In genomic region chr9:118831080-118831479, GRCm38 (mm10) we compare ENCODE assay signal across 9 mouse cellular contexts.
DNase-seq lines count a peak whose midpoint lies in the region; ATAC-seq and TF ChIP-seq lines count a peak whose summit lies in the region.
"Had no signal": no experiment of that assay in that cellular context is flagged by ENCODE, and none has a peak within 500 bp of the region (broad histone marks: within the 10 kb centered on the region; RNA-seq: fewer than 3 reads in every experiment).

No protein-coding gene starts in this region.

- no peak overlapping the region for H3K4me3 ChIP-seq in neural tube, embryonic 13.5 days
- H3K4me3 ChIP-seq in lung, embryonic 14.5 days (ENCODE audit: low read depth, low read length), result no peak overlapping the region
- H3K4me3 ChIP-seq: neural tube, embryonic 12.5 days had no signal

- no peaks in the 10 kb centered on the region for H3K27me3 ChIP-seq in neural tube, embryonic 13.5 days
- no peaks in the 10 kb centered on the region for H3K27me3 ChIP-seq in lung, embryonic 14.5 days (ENCODE audit: insufficient read depth, low read length)
- H3K27me3 ChIP-seq: neural tube, embryonic 12.5 days had no signal

- peak; percentile 34 to 42 for DNase-seq in adrenal gland, postnatal 36 days
- no peak for DNase-seq in adrenal gland, adult 2 months
- no peak for DNase-seq in neural tube, embryonic 10.5 days (ENCODE audit: extremely low spot score, low spot score)
- peak; percentile 30 to 48 for DNase-seq in heart, postnatal 36 days
- DNase-seq in lung, embryonic 14.5 days, result peak; percentile 89
- no peak for DNase-seq in c-Kit-positive CD71-positive TER-119-positive erythroid progenitor cells, embryonic 14.5 days (ENCODE audit: low spot score)
- DNase-seq in thymus, postnatal 10 days (ENCODE audit: low spot score in 2 of 2), result no peak

- no peak overlapping the region for H3K4me2 ChIP-seq in neural tube, embryonic 13.5 days
- no peak overlapping the region for H3K4me2 ChIP-seq in lung, embryonic 14.5 days
- H3K4me2 ChIP-seq: neural tube, embryonic 12.5 days had no signal

- H3K27ac ChIP-seq in neural tube, embryonic 13.5 days (replicated peaks), result 0 out of 2 replicates have a peak overlapping the region, but pooled peaks have one; percentile 19
- peak overlapping the region; percentile 47 for H3K27ac ChIP-seq in lung, embryonic 14.5 days (ENCODE audit: low read depth)
- H3K27ac ChIP-seq: neural tube, embryonic 12.5 days had no signal

- WGBS in neural tube, embryonic 13.5 days, result 52% methylated on average over 11 of the region's 11 CpGs
- WGBS in lung, embryonic 14.5 days, result 31% methylated on average over 11 of the region's 11 CpGs

- no peak overlapping the region for H3K9ac ChIP-seq in neural tube, embryonic 13.5 days
- H3K9ac ChIP-seq in lung, embryonic 14.5 days, result no peak overlapping the region
- H3K9ac ChIP-seq: neural tube, embryonic 12.5 days had no signal

- H3K9me3 ChIP-seq in neural tube, embryonic 13.5 days, result no peaks in the 10 kb centered on the region
- H3K9me3 ChIP-seq in lung, embryonic 14.5 days (ENCODE audit: low read depth, low read length), result no peaks in the 10 kb centered on the region
- H3K9me3 ChIP-seq: neural tube, embryonic 12.5 days had no signal

- intact Hi-C loops in heart, postnatal 36 days (cut with DNase I), result no loop called here

- H3K36me3 ChIP-seq in neural tube, embryonic 13.5 days, result 0 out of 2 replicates have a peak, but pooled peaks cover 3% of the 10 kb centered on the region
- H3K36me3 ChIP-seq in lung, embryonic 14.5 days (ENCODE audit: insufficient read depth), result peaks cover 10% of the 10 kb centered on the region
- H3K36me3 ChIP-seq: neural tube, embryonic 12.5 days had no signal

- H3K4me1 ChIP-seq in neural tube, embryonic 13.5 days (replicated peaks), result peaks cover 9% of the 10 kb centered on the region; the same call in 1 of the 2 replicates
- peaks cover 8% of the 10 kb centered on the region; the same call in 1 of the 2 replicates for H3K4me1 ChIP-seq in lung, embryonic 14.5 days (ENCODE audit: insufficient read depth)

- peak; percentile 23; the same call in 1 of the 2 replicates for ATAC-seq in neural tube, embryonic 13.5 days (ENCODE audit: low read depth)
- peak; percentile 89 for ATAC-seq in lung, embryonic 14.5 days (ENCODE audit: insufficient read depth)

- no peak for TF ChIP-seq CTCF in lung, embryonic 14.5 days (IDR thresholded peaks at IDR 0.05; ENCODE audit: low read depth)

Comparison
In these comparisons a context has a peak if more than half of its experiments do, and no peak if none do; other contexts are left out.
1. DNase-seq: peak in adrenal gland, postnatal 36 days (2 of 2), heart, postnatal 36 days (2 of 2) and lung, embryonic 14.5 days (single experiment); none in adrenal gland, adult 2 months (single experiment), neural tube, embryonic 10.5 days (single experiment), c-Kit-positive CD71-positive TER-119-positive erythroid progenitor cells, embryonic 14.5 days (single experiment) and thymus, postnatal 10 days (0 of 2).